Mouse (Mus musculus) urinary bladder, adult 18-20 months (tissue): ENCODE results near the gene Cnbd2.
A peak's percentile ranks its signal among the peaks of the same experiment; 100 is the strongest.

Source experiments
- DNase-seq, 2 experiments: peaks; one replicate each; pipeline ENCODE4 v3.0.0; 2022; ENCODE audit warnings: low spot score in 2 of 2, mixed read lengths in 2 of 2

Cnbd2 gene

GRCm38 (mm10) chr2:156312297-156312897, at the start of gene Cnbd2, which contains the start of gene Scand1:
Gene Cnbd2 (plus strand): TSS chr2:156312299.
Gene Scand1 (minus strand): TSS chr2:156312704.
- DNase-seq = peak; percentile 79 to 84

DNA sequence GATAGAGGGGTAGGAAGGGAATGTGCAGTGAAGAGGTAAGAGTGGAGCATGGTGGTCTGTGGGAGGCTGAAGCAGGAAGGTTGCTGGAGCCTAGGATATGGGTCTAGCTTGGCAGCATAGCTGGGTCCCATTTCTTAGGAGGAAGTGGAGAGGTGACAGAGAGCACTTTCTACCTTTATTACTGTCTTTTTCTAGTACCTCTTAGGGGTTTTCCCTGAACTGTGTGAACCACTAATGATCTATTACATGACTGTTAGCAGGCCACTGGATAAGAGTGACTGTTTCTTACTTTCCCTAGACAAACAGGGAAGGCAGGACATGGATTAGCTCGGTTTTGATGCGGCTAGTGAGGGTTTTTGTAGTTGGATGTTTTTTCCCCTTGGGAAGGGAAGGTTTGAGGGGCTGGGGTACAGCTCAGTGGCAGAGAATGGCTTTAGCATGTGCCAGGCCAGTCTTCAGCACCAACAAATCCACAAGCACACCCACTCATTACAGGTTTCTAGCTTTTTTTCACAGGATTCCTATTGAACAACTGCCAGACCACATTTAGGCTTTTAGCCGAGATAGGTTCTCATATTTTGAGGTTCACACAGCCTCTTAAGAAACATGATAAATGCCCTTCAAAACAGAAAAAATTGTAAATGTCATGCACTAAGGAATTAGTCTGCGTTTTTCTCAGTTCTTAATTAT, 48.8 kb upstream of the Cnbd2 start:
- DNase-seq = no peak

GRCm38 (mm10) chr2:156267636-156268035, 44.5 kb upstream of the Cnbd2 start:
- DNase-seq = no peak

DNA sequence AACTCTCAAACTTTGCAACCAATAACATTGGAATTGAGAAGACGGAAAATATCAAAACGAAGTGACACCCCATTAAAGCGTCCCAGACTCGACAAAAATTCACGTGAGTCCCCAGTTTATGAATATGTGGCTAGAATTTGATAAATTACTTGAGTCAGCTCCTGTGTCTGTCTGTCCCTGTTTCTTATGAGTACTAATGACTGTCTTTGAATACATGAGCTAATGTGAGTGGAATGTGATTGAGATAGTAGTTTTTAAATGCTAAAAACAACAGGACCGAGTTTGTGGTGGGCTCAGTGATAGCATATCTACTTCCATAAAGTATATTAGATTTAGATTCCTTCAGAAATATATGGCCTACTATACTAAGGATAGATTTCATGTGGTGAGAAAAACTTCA, 39.5 kb upstream of the Cnbd2 start:
- DNase-seq = no peak

DNA sequence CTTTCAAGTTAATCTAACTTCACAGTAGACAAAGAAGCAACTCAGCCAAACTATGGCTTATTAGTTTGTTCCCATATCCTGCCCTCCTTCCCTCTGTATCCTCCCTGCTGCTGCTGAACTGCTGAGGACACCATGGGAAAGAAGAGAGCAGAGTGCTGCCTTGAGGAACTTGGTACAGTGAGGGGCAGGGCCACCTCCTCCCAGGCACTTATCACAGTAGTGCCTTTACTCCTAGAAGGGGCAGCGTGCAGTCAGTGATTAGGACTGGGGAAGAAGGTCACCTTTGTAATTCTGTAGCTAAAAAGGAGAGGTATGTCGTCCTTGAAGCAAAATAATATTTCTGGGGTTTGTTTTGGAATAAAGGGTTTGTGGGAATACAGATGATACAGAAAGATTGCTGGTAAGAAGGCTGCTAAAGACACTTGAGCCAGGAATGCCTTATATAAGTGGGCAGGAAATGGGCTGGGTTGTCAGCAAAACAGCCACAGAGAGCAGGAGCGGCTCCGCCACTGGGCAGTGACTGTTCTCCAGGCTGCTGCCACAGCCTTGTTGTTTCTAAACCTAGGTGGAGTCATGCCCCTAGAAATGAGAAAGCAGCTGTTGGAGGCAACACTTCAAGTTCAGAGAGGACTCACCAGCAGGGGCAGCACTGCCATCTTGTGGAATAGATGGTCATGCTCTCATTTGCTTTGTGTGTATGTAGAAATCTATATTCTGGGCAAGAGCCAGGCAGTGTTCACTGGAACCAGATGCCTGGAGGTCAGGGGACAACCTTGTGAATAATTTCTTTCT, 33.7 kb upstream of the Cnbd2 start:
- peak; percentile 55 to 78 for DNase-seq

DNA sequence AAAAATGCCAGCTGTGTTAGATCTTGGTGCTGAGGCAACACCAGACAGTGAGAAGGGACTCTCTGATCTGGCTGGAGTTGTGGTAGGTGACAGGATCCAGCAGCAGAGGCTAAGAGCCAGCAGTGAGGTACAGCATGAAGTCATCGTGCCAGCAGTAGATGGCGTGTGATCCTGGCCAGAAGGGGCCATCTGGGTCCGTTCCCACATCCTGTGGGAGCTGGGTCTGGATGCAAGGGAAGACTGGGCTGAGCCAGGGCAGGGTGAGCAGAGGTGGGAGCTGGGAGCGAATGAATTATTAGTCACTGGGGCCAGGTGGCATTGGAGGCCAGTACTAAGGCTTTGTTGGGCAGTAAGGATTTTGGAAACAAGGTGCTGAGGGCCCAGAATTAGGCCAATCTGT, 30.9 kb upstream of the Cnbd2 start:
- DNase-seq = no peak

DNA sequence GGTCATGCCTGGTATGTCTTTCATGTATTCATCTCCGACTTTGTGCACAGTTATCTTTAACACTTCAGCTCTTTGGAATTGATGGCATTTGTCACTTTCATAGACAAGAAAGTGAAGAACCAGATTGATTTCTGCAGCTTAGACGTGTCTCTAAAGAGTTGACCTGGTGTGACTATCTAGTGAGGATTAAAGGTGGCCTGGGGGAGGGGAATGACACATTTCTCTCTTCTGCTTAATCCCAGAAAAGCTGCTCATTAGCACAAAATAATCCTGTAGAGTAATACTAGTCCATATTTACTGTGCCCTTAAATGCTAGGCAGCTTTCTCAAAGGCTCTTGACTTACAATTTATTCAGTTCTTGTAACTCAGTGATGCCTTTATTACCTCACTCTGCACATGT, 26.9 kb upstream of the Cnbd2 start:
- no peak for DNase-seq

GRCm38 (mm10) chr2:156286733-156287132, 25.4 kb upstream of the Cnbd2 start:
- no peak for DNase-seq

- DNase-seq = no peak
These were observed 23.9 kb upstream of the Cnbd2 start for GRCm38 (mm10) chr2:156288222-156288621.

DNA sequence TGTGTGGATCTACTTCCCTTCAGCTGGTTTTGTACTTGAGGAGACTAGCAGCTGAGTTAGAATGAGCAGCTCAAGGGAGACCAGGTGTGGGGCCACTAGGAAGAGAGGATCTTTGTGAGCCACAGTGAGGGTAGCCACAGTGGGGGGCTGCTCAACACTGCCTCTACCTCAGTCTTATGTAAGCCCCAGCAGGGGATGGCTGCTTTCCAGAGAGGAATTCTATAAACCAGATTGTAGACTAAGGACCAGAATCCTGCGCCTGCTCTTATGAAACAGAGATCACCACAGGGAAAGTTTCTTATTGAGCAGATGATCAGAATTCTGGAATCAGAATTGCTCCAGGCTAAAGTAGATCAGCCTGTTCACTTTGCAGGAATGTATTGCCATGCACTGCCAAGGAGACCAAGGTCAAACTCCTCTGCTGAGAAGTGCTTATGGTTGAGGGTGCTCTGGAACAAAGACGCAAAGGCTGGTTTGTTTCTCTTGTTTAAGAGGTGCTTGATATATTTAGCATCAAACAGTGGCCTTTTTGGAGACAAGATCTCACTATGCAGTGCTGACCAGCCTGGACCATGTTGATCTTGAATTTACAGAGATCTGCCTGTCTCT, 22.4 kb upstream of the Cnbd2 start:
- no peak for DNase-seq

DNA sequence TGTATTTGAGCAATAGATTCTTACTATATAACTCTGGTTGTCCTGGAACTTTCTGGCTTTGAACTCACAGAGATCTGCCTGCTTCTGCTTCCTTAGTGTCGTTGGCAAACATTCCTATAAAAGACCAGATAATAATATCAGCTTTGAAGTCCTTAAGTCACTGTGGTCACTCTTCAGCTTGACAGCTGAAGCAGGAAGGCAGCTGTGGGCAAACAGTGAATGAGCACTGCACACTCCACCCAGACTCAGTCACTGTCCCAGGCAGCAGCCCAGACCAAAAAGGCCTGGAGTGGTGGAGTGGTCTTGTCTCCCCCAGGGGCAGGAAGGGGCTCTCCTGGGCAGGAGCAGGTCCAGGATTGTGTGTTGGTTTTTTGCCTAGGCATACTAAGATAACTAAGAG, 20.1 kb upstream of the Cnbd2 start:
- no peak for DNase-seq

GRCm38 (mm10) chr2:156295601-156296063, 16.5 kb upstream of the Cnbd2 start:
- no peak for DNase-seq

DNA sequence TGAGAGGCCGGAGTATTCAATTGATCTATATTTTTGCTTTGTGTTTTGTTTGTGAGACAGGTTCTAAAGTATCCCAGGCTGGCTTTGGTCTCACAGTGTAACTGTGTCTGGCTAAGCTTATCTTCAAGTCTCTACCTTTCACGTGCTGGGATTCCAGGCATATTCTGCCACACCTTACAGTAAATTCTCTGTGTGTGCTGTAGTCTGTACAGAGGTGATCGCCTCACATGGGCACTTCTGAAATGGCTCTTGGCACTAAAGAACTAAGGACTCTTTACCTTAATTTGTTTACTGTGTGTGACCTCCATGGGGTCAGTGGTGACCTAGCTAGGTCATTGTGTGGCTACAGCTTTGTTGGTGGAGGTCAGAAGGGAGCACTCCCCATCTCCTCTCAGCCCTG, 15.9 kb upstream of the Cnbd2 start:
- DNase-seq = no peak

- DNase-seq = no peak
These were observed 14.4 kb upstream of the Cnbd2 start for GRCm38 (mm10) chr2:156297653-156298052.

GRCm38 (mm10) chr2:156298458-156298857, 13.6 kb upstream of the Cnbd2 start:
- DNase-seq = no peak

GRCm38 (mm10) chr2:156302063-156302462, 10.0 kb upstream of the Cnbd2 start:
- DNase-seq = no peak

- no peak for DNase-seq
These were observed 7.7 kb upstream of the Cnbd2 start for GRCm38 (mm10) chr2:156304351-156304750.

- no peak for DNase-seq
These were observed 6.3 kb upstream of the Cnbd2 start for GRCm38 (mm10) chr2:156305818-156306217.

- DNase-seq = no peak
These were observed 4.8 kb upstream of the Cnbd2 start for GRCm38 (mm10) chr2:156307261-156307660.

GRCm38 (mm10) chr2:156309948-156310347, 2.2 kb upstream of the Cnbd2 start:
- no peak for DNase-seq

- no peak for DNase-seq
These were observed 1.6 kb upstream of the Cnbd2 start for GRCm38 (mm10) chr2:156310455-156310854.

- DNase-seq = no peak
These were observed 1.2 kb upstream of the Cnbd2 start for GRCm38 (mm10) chr2:156310945-156311344.
